1 mouse cellular context compared by ENCODE assay signal in the genomic region with DNA sequence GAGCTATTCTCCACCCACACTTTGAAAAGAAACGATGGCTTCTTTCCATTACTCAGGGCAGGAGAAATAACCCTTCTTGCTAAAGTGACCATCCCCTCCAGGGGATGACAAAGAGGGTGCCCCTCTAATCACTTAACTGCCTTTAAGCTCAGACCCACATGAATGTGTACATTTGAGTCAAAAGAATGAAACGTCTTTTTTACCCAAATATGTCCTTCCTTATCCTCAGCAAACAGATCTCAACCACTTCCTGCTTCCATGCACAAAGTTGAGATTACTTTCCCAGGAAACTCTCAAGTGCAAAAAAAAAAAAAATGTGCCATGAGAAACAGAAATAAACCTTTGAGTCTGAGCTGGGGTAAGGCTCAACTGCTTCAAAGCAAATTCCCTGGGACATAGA.
TF ChIP-seq lines count a peak whose summit lies in the region.

No protein-coding gene starts in this region.

TF ChIP-seq in MEL, 35 proteins besides CTCF, POLR2A, EP300 and RAD21 (continued from another document):
- TF ChIP-seq TCF12 (IDR thresholded peaks at IDR 0.05; ENCODE audit: low read depth, low read length) (peak; percentile 88), JUND (IDR thresholded peaks at IDR 0.05; ENCODE audit: low read depth, low read length) (no peak), ETS1 (IDR thresholded peaks at IDR 0.05; ENCODE audit: low read depth, low read length) (peak; percentile 79), MYB (IDR thresholded peaks at IDR 0.05; ENCODE audit: low read depth, low read length) (peak; percentile 64), BHLHE40 (IDR thresholded peaks at IDR 0.05; ENCODE audit: borderline replicate concordance, low read depth, low read length) (no peak), USF2 (IDR thresholded peaks at IDR 0.05; ENCODE audit: borderline replicate concordance in 1 of 2, insufficient read depth in 1 of 2, low read depth in 1 of 2, low read length in 2 of 2) (no peak), TAL1 (IDR thresholded peaks at IDR 0.05; ENCODE audit: low read length) (peak; percentile 88), E2F4 (IDR thresholded peaks at IDR 0.05; ENCODE audit: borderline replicate concordance, low read depth, low read length) (no peak), GATA1 (IDR thresholded peaks at IDR 0.05; ENCODE audit: low read depth, low read length) (peak; percentile 75), SIN3A (IDR thresholded peaks at IDR 0.05; ENCODE audit: low read length) (peak; percentile 49; the same call in 1 of the 2 replicates), ZNF384 (IDR thresholded peaks at IDR 0.05; ENCODE audit: low read depth, low read length) (peak; percentile 95), ZC3H11A (IDR thresholded peaks at IDR 0.05; ENCODE audit: low read depth, low read length) (no peak)
